Mouse (Mus musculus) ES-E14 (cell line): Measurements from ENCODE around the gene Txlna. TPM values are rescaled to one million over a fixed set of nuclear protein-coding genes. Genes with fewer than 3 reads are reported as not detected.
A peak's percentile ranks its signal among the peaks of the same experiment; 100 is the strongest.

ENCODE experiments used
- DNase-seq: peaks from one replicate; pipeline ENCODE4 v3.0.0-alpha.2; 2013; ENCODE audit warnings: low read depth, low spot score
- H3K27ac ChIP-seq: 2 replicates; pipeline ENCODE4 v1.5.1; 2012; ENCODE audit warnings: low read depth, mild to moderate bottlenecking, low read length, moderate library complexity, mixed read lengths; ENCODE audit not compliant: poor library complexity, insufficient read depth, severe bottlenecking
- H3K36me3 ChIP-seq: 2 replicates; pipeline ENCODE4 v1.6.1; 2012; ENCODE audit warnings: mild to moderate bottlenecking, low read length, moderate library complexity, mixed read lengths; ENCODE audit not compliant: control insufficient read depth, poor library complexity, insufficient read depth, severe bottlenecking
- H3K4me1 ChIP-seq, 2 experiments: fragments of 150-350 bp in 1 of 2; sonication (generic) in 1 of 2; 2 replicates each; pipeline ENCODE4 v1.6.1; 2012; ENCODE audit warnings: low read length in 2 of 2, mild to moderate bottlenecking in 1 of 2, mixed read lengths in 1 of 2; ENCODE audit not compliant: control insufficient read depth in 2 of 2, insufficient read depth in 2 of 2, poor library complexity in 1 of 2
- H3K4me3 ChIP-seq, 2 experiments: fragments of 150-350 bp in 1 of 2; sonication (generic) in 1 of 2; 2 replicates each; pipeline ENCODE4 v1.5.1; 2012; ENCODE audit warnings: low read length in 2 of 2, low read depth in 1 of 2, mild to moderate bottlenecking in 1 of 2, mixed read lengths in 1 of 2; ENCODE audit not compliant: insufficient read depth in 1 of 2, poor library complexity in 1 of 2, severe bottlenecking in 1 of 2
- H3K9ac ChIP-seq: 2 replicates; pipeline ENCODE4 v1.6.1; 2012; ENCODE audit warnings: low read depth, mild to moderate bottlenecking, low read length, mixed read lengths; ENCODE audit not compliant: poor library complexity, insufficient read depth, severe bottlenecking
- H3K9me3 ChIP-seq: fragments of 150-350 bp; sonication (generic); 2 replicates; pipeline ENCODE4 v1.6.1; 2012; ENCODE audit warnings: low read depth, mild to moderate bottlenecking, low read length; ENCODE audit not compliant: control insufficient read depth, insufficient read depth
- CHD2 ChIP-seq: IDR thresholded peaks from 2 replicates; pipeline ENCODE4 v1.6.1; 2014; ENCODE audit warnings: mild to moderate bottlenecking, low read depth, low read length, inconsistent platforms
- HCFC1 ChIP-seq: IDR thresholded peaks from 2 replicates; pipeline ENCODE4 v1.6.1; 2012; ENCODE audit warnings: low read length, inconsistent platforms, borderline replicate concordance; ENCODE audit not compliant: insufficient read depth
- MAFK ChIP-seq: IDR thresholded peaks from 2 replicates; pipeline ENCODE4 v1.6.1; 2014; ENCODE audit warnings: mild to moderate bottlenecking, low read depth, low read length, inconsistent platforms; ENCODE audit not compliant: insufficient read depth
- ZC3H11A ChIP-seq: IDR thresholded peaks from 2 replicates; pipeline ENCODE4 v1.6.1; 2012; ENCODE audit warnings: low read depth, mild to moderate bottlenecking, inconsistent platforms, low read length, borderline replicate concordance
- ZNF384 ChIP-seq: IDR thresholded peaks from 2 replicates; pipeline ENCODE4 v1.6.1; 2012; ENCODE audit warnings: low read depth, low read length, inconsistent platforms
- in situ Hi-C, 2 experiments: fragments of 600-800 bp; cut with MboI; formaldehyde crosslinking; loops; one replicate each; pipeline ENCODE4 v1.15.1; 2025; ENCODE audit warnings: low sequenced_read_pairs in 2 of 2, inconsistent platforms in 1 of 2; ENCODE audit not compliant: unreplicated experiment in 2 of 2
- total RNA-seq: library from RNA; depleted of rRNA; stranded (reverse); fragments of 300-350 nt; gene quantifications from 2 replicates; pipeline ENCODE4 v1.2.3, GENCODE M21; 2012

The Txlna gene
- total RNA-seq, 1 experiment = 72.9 TPM

GRCm38 (mm10) chr4:129616631-129617030, 24.2 kb downstream of the Txlna start:
- Histone ChIP-seq H3K4me3 (no peak overlapping the region), H3K36me3 (peaks cover 6% of the 10 kb centered on the region; the same call in 1 of the 2 replicates), H3K4me1 (peaks cover 0 to 5% of the 10 kb centered on the region in 2 experiments; a peak in 2 of 4 replicates), H3K9me3 (no peaks in the 10 kb centered on the region), H3K27ac (no peak overlapping the region), H3K9ac (no peak overlapping the region)
- in situ Hi-C loops = no loop called here
- no peak for TF ChIP-seq HCFC1
- TF ChIP-seq ZC3H11A = no peak
- TF ChIP-seq CHD2 = no peak
- TF ChIP-seq ZNF384 = no peak
- no peak for TF ChIP-seq MAFK
- DNase-seq = no peak

GRCm38 (mm10) chr4:129615801-129616290, 25.0 kb downstream of the Txlna start:
- Histone ChIP-seq H3K27ac (no peak overlapping the region), H3K4me3 (no peak overlapping the region), H3K4me1 (peaks cover 0 to 8% of the 10 kb centered on the region in 2 experiments; a peak in 2 of 4 replicates), H3K9ac (no peak overlapping the region), H3K36me3 (peaks cover 6% of the 10 kb centered on the region; the same call in 1 of the 2 replicates), H3K9me3 (no peaks in the 10 kb centered on the region)
- no peak for TF ChIP-seq CHD2
- TF ChIP-seq MAFK = no peak
- TF ChIP-seq ZC3H11A = no peak
- no peak for TF ChIP-seq ZNF384
- no peak for TF ChIP-seq HCFC1
- no peak for DNase-seq
- in situ Hi-C loops = no loop called here

GRCm38 (mm10) chr4:129614093-129614492, 26.8 kb downstream of the Txlna start, which contains the start of gene Dcdc2b:
TSS of gene Dcdc2b (minus strand) at chr4:129614257.
- peaks cover 2 to 20% of the 10 kb centered on the region in 2 experiments; a peak in 2 of 4 replicates for H3K4me1 ChIP-seq

GRCm38 (mm10) chr4:129610472-129610871, 30.4 kb downstream of the Txlna start:
- in situ Hi-C loops = no loop called here
- TF ChIP-seq MAFK (no peak), HCFC1 (no peak)

More at GRCm38 (mm10) chr4:129614093-129614492, 26.8 kb downstream of the Txlna start, which contains the start of gene Dcdc2b:
- DNase-seq = no peak
- H3K9ac ChIP-seq = no peak within 1 kb of the TSS
- H3K4me3 ChIP-seq = no peak within 1 kb of the TSS
- peaks cover 9% of the 10 kb centered on the region; the same call in 1 of the 2 replicates for H3K36me3 ChIP-seq
- no peak for TF ChIP-seq HCFC1
- TF ChIP-seq MAFK = no peak
- peak within 1 kb of the TSS; percentile 16; the same call in 1 of the 2 replicates for H3K27ac ChIP-seq
- in situ Hi-C loops = no loop called here
- no peaks in the 10 kb centered on the region for H3K9me3 ChIP-seq

GRCm38 (mm10) chr4:129610026-129610425, 30.8 kb downstream of the Txlna start:
- DNase-seq = peak; percentile 41
- H3K4me1 ChIP-seq = peaks cover 2 to 25% of the 10 kb centered on the region in 2 experiments; a peak in 2 of 4 replicates
- H3K9ac ChIP-seq = peak overlapping the region; percentile 29
- peaks cover 10% of the 10 kb centered on the region; the same call in 1 of the 2 replicates for H3K36me3 ChIP-seq
- H3K4me3 ChIP-seq = no peak overlapping the region
- in situ Hi-C loops = no loop called here
- no peak for TF ChIP-seq MAFK
- TF ChIP-seq ZC3H11A = no peak
- TF ChIP-seq ZNF384 = no peak
- TF ChIP-seq CHD2 = no peak
- no peak for TF ChIP-seq HCFC1
- peak overlapping the region; percentile 17; the same call in 1 of the 2 replicates for H3K27ac ChIP-seq
- H3K9me3 ChIP-seq = no peaks in the 10 kb centered on the region

More at GRCm38 (mm10) chr4:129610472-129610871, 30.4 kb downstream of the Txlna start:
- Histone ChIP-seq H3K4me1 (peaks cover 2 to 25% of the 10 kb centered on the region in 2 experiments; a peak in 2 of 4 replicates), H3K4me3 (no peak overlapping the region), H3K27ac (no peak overlapping the region), H3K9me3 (no peaks in the 10 kb centered on the region), H3K9ac (no peak overlapping the region), H3K36me3 (peaks cover 10% of the 10 kb centered on the region; the same call in 1 of the 2 replicates)
- DNase-seq = no peak
